Mouse (Mus musculus) forebrain, postnatal 0 days (tissue): ENCODE measurements around the gene Spg20. TPM values are rescaled to one million over a fixed set of nuclear protein-coding genes. Genes with fewer than 3 reads are reported as not detected.

Experiments
- ATAC-seq: fragments of 200-750 bp; cut with Nextera tagmentation; 2 replicates; pipeline ENCODE4 v1.8.0; 2017; ENCODE audit warnings: mild to moderate bottlenecking, moderate library complexity
- DNase-seq: peaks from one replicate; pipeline ENCODE4 v3.0.0-alpha.2; 2015
- H3K27ac ChIP-seq: fragments of 300-500 bp; sonication (generic); 2 replicates; pipeline ENCODE4 v1.5.1; 2014; ENCODE audit warnings: low read depth, mild to moderate bottlenecking, antibody characterized with exemption, low read length, moderate library complexity, mixed read lengths
- H3K27me3 ChIP-seq: fragments of 300-500 bp; sonication (generic); 2 replicates; pipeline ENCODE4 v1.6.1; 2014; ENCODE audit warnings: mild to moderate bottlenecking, low read length, mixed read lengths; ENCODE audit not compliant: insufficient read depth
- H3K36me3 ChIP-seq: fragments of 300-500 bp; sonication (generic); 2 replicates; pipeline ENCODE4 v1.6.1; 2014; ENCODE audit warnings: mild to moderate bottlenecking, moderate library complexity; ENCODE audit not compliant: insufficient read depth
- H3K4me1 ChIP-seq: fragments of 300-500 bp; sonication (generic); 2 replicates; pipeline ENCODE4 v1.6.1; 2014; ENCODE audit warnings: antibody characterized with exemption; ENCODE audit not compliant: insufficient read depth
- H3K4me2 ChIP-seq: fragments of 300-500 bp; sonication (generic); 2 replicates; pipeline ENCODE4 v1.6.1; 2014; ENCODE audit warnings: low read depth, mild to moderate bottlenecking, moderate library complexity
- H3K4me3 ChIP-seq: fragments of 300-500 bp; sonication (generic); 2 replicates; pipeline ENCODE4 v1.5.1; 2014; ENCODE audit warnings: low read depth, low read length, mixed read lengths
- H3K9ac ChIP-seq: fragments of 300-500 bp; sonication (generic); 2 replicates; pipeline ENCODE4 v1.6.1; 2014; ENCODE audit warnings: mild to moderate bottlenecking
- H3K9me3 ChIP-seq: fragments of 300-500 bp; sonication (generic); 2 replicates; pipeline ENCODE4 v1.6.1; 2016; ENCODE audit warnings: low read length
- CTCF ChIP-seq: sonication (generic); IDR thresholded peaks from 2 replicates; pipeline ENCODE4 v1.5.1; 2016; ENCODE audit warnings: antibody characterized with exemption, control low read depth, low read depth
- WGBS: fragments of 180-500 bp; shearing (Covaris S2); extraction: QIAGEN DNeasy Blood & Tissue Kit; methylation state at CpG from one replicate; pipeline ENCODE4 v1.1.7; 2014; 5-methylcytosine and 5-hydroxymethylcytosine counted together
- polyA plus RNA-seq: library from polyadenylated mRNA; unstranded; fragments of >200 nt; fragmentation: Nextera tagmentation; extraction: Ambion mirVana; gene quantifications from 2 replicates; pipeline ENCODE4 v1.2.1, GENCODE M21; 2015
- total RNA-seq: library from RNA; depleted of rRNA; stranded (reverse); fragments of >200 nt; gene quantifications from 2 replicates; pipeline ENCODE4 v1.2.3, GENCODE M21; 2014

Gene Spg20
- total and polyA plus RNA-seq, 2 experiments from 2014 or later, result 9.2 to 14.7 TPM

GRCm38 (mm10) chr3:55086948-55087347 is 25.0 kb upstream of the Spg20 start:
- no peak overlapping the region for H3K9ac ChIP-seq
- TF ChIP-seq CTCF, result no peak
- ATAC-seq, result peak; percentile 53
- DNase-seq, result no peak
- H3K27ac ChIP-seq, result no peak overlapping the region
- no peaks in the 10 kb centered on the region for H3K36me3 ChIP-seq
- H3K4me2 ChIP-seq, result no peak overlapping the region
- no peaks in the 10 kb centered on the region for H3K9me3 ChIP-seq
- WGBS, result 74% methylated on average over 5 of the region's 5 CpGs
- no peaks in the 10 kb centered on the region for H3K27me3 ChIP-seq
- no peak overlapping the region for H3K4me3 ChIP-seq
- no peaks in the 10 kb centered on the region for H3K4me1 ChIP-seq

- Histone ChIP-seq H3K36me3 (no peaks in the 10 kb centered on the region), H3K4me3 (no peak overlapping the region), H3K9ac (no peak overlapping the region), H3K27ac (no peak overlapping the region), H3K4me1 (no peaks in the 10 kb centered on the region), H3K27me3 (no peaks in the 10 kb centered on the region), H3K4me2 (no peak overlapping the region), H3K9me3 (no peaks in the 10 kb centered on the region)
- peak; percentile 62 for TF ChIP-seq CTCF
- ATAC-seq (peak; percentile 58), DNase-seq (no peak)
- WGBS, result 60% methylated on average over 4 of the region's 4 CpGs
These were observed 24.5 kb upstream of the Spg20 start for GRCm38 (mm10) chr3:55087360-55087759.

- no peaks in the 10 kb centered on the region for H3K36me3 ChIP-seq
- DNase-seq (no peak), ATAC-seq (no peak)
- H3K4me3 ChIP-seq, result no peak overlapping the region
- no peak overlapping the region for H3K9ac ChIP-seq
- H3K27me3 ChIP-seq, result no peaks in the 10 kb centered on the region
- H3K27ac ChIP-seq, result no peak overlapping the region
- H3K9me3 ChIP-seq, result no peaks in the 10 kb centered on the region
- H3K4me1 ChIP-seq, result no peaks in the 10 kb centered on the region
- WGBS, result 69% methylated on average over 4 of the region's 4 CpGs
- H3K4me2 ChIP-seq, result no peak overlapping the region
- no peak for TF ChIP-seq CTCF
These were observed 23.5 kb upstream of the Spg20 start for GRCm38 (mm10) chr3:55088359-55088758.

GRCm38 (mm10) chr3:55088843-55089242 is 23.1 kb upstream of the Spg20 start:
- 60% methylated on average over 3 of the region's 3 CpGs for WGBS
- no peak overlapping the region for H3K27ac ChIP-seq
- TF ChIP-seq CTCF, result no peak
- no peaks in the 10 kb centered on the region for H3K4me1 ChIP-seq
- no peaks in the 10 kb centered on the region for H3K36me3 ChIP-seq
- no peaks in the 10 kb centered on the region for H3K9me3 ChIP-seq
- H3K9ac ChIP-seq, result no peak overlapping the region
- no peak overlapping the region for H3K4me2 ChIP-seq
- H3K4me3 ChIP-seq, result no peak overlapping the region
- ATAC-seq, result no peak
- no peak for DNase-seq
- no peaks in the 10 kb centered on the region for H3K27me3 ChIP-seq

GRCm38 (mm10) chr3:55089291-55089690 is 22.6 kb upstream of the Spg20 start:
- no peak overlapping the region for H3K27ac ChIP-seq
- WGBS, result 57% methylated on average over 4 of the region's 4 CpGs
- ATAC-seq (no peak), DNase-seq (no peak)
- H3K9me3 ChIP-seq, result no peaks in the 10 kb centered on the region
- H3K36me3 ChIP-seq, result no peaks in the 10 kb centered on the region
- H3K4me2 ChIP-seq, result no peak overlapping the region
- H3K4me1 ChIP-seq, result no peaks in the 10 kb centered on the region
- no peak overlapping the region for H3K4me3 ChIP-seq
- no peak overlapping the region for H3K9ac ChIP-seq
- no peaks in the 10 kb centered on the region for H3K27me3 ChIP-seq
- no peak for TF ChIP-seq CTCF

- no peak overlapping the region for H3K9ac ChIP-seq
- H3K9me3 ChIP-seq, result no peaks in the 10 kb centered on the region
- ATAC-seq (no peak), DNase-seq (no peak)
- H3K27me3 ChIP-seq, result no peaks in the 10 kb centered on the region
- no peak for TF ChIP-seq CTCF
- no peak overlapping the region for H3K4me2 ChIP-seq
- 78% methylated on average over 1 of the region's 1 CpGs for WGBS
- H3K4me1 ChIP-seq, result no peaks in the 10 kb centered on the region
- no peaks in the 10 kb centered on the region for H3K36me3 ChIP-seq
- no peak overlapping the region for H3K4me3 ChIP-seq
- no peak overlapping the region for H3K27ac ChIP-seq
These were observed 18.7 kb upstream of the Spg20 start for GRCm38 (mm10) chr3:55093161-55093560.

GRCm38 (mm10) chr3:55095968-55096654 is 15.8 kb upstream of the Spg20 start:
- Histone ChIP-seq H3K4me1 (no peaks in the 10 kb centered on the region), H3K9me3 (no peaks in the 10 kb centered on the region), H3K4me3 (no peak overlapping the region), H3K27me3 (no peaks in the 10 kb centered on the region), H3K9ac (no peak overlapping the region), H3K27ac (0 out of 2 replicates have a peak overlapping the region, but pooled peaks have one; percentile 0), H3K4me2 (no peak overlapping the region), H3K36me3 (no peaks in the 10 kb centered on the region)
- DNase-seq (no peak), ATAC-seq (peak; percentile 90)
- WGBS, result 19% methylated on average over 8 of the region's 8 CpGs
- peak; percentile 17; the same call in 1 of the 2 replicates for TF ChIP-seq CTCF
